Mouse (Mus musculus) bone marrow, adult 2 months (tissue): ENCODE measurements around the gene Hpca.

ENCODE experiments used
- CTCF ChIP-seq: fragments of 200-500 bp; IDR thresholded peaks from 2 replicates; pipeline ENCODE4 v1.5.1; 2011; ENCODE audit warnings: low read length, control low read depth; ENCODE audit not compliant: control insufficient read depth, insufficient read depth
- POLR2A ChIP-seq: fragments of 200-500 bp; IDR thresholded peaks from 2 replicates; pipeline ENCODE4 v1.6.1; 2011; ENCODE audit warnings: low read depth, mild to moderate bottlenecking, control low read depth, low read length, borderline replicate concordance; ENCODE audit not compliant: control insufficient read depth

- TF ChIP-seq POLR2A = no peak
- TF ChIP-seq CTCF = no peak
Measured at GRCm38 (mm10) chr4:129084896-129085295, 36.9 kb downstream of the Hpca start.
